Mouse (Mus musculus) kidney, adult 2 months (tissue): ENCODE results near the gene Arf6. TPM values are rescaled to one million over a fixed set of nuclear protein-coding genes. Genes with fewer than 3 reads are reported as not detected.
"Not testable (repeated sequence)": the region's sequence is repeated elsewhere in the genome, so short reads cannot be mapped to it uniquely, and the experiment has no call there.

Experiments
- DNase-seq: peaks from one replicate; pipeline ENCODE4 v3.0.0; 2021
- H3K27ac ChIP-seq: fragments of 200-500 bp; 2 replicates; pipeline ENCODE4 v1.5.1; 2012; ENCODE audit warnings: low read depth, low read length, control low read depth, inconsistent platforms; ENCODE audit not compliant: insufficient read depth
- H3K27me3 ChIP-seq: fragments of 200-500 bp; replicated peaks from 2 replicates; pipeline ENCODE4 v1.6.1; 2012; ENCODE audit warnings: mild to moderate bottlenecking, moderate library complexity, low read length, inconsistent platforms; ENCODE audit not compliant: control insufficient read depth, insufficient read depth
- H3K36me3 ChIP-seq: fragments of 200-500 bp; 2 replicates; pipeline ENCODE4 v1.6.1; 2012; ENCODE audit warnings: mild to moderate bottlenecking, moderate library complexity, low read length, inconsistent platforms; ENCODE audit not compliant: control insufficient read depth, insufficient read depth
- H3K4me1 ChIP-seq: fragments of 200-500 bp; 2 replicates; pipeline ENCODE4 v1.6.1; 2011; ENCODE audit warnings: low read length; ENCODE audit not compliant: control insufficient read depth, insufficient read depth
- H3K4me3 ChIP-seq: fragments of 200-500 bp; 2 replicates; pipeline ENCODE4 v1.5.1; 2011; ENCODE audit warnings: mild to moderate bottlenecking, low read depth, low read length, control low read depth; ENCODE audit not compliant: insufficient read depth
- CTCF ChIP-seq: fragments of 200-500 bp; conservative IDR thresholded peaks from 2 replicates; pipeline ENCODE4 v1.5.1; 2011; ENCODE audit warnings: low read depth, mild to moderate bottlenecking, control low read depth, low read length, moderate library complexity, mixed read lengths; ENCODE audit not compliant: insufficient read depth, insufficient read length
- POLR2A ChIP-seq: fragments of 200-500 bp; IDR thresholded peaks from one replicate; pipeline ENCODE4 v1.6.1; 2011; ENCODE audit warnings: low read depth, low read length, control low read depth
- WGBS: fragments of 180-500 bp; shearing (Covaris S2); methylation state at CpG from one replicate; pipeline ENCODE4 v1.1.7; 2018; 5-methylcytosine and 5-hydroxymethylcytosine counted together
- polyA plus RNA-seq: library from polyadenylated mRNA; depleted of rRNA; stranded (reverse); fragments of >200 nt; gene quantifications from 2 replicates; pipeline ENCODE4 v1.2.3, GENCODE M21; 2012

Gene Arf6
- polyA plus RNA-seq, 1 experiment, result 90.7 TPM

DNA sequence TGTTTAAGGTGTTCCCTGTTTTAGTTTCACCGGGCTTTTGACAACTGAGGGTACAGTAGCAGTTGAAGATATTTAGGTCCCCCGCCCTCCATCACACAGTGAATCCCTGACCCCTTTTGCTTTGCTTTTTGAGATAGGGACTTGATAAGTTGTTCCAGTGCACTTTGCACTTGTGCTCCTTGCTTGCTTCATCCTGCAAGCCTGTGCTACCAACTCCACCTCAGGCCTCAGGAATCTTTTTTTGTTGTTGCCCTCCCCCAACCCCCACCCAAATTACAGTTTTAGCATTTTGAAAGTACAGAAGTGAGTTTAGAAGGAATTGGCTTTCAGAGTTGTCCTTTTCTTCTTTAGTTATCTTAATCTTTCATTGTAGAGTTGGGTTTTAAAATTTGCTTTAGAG is 4.2 kb downstream of the Arf6 start:
- no peak overlapping the region for H3K4me3 ChIP-seq
- no peak for DNase-seq
- H3K4me1 ChIP-seq, result peaks cover 6% of the 10 kb centered on the region; the same call in 1 of the 2 replicates
- TF ChIP-seq CTCF, result no peak
- TF ChIP-seq POLR2A, result no peak
- H3K27ac ChIP-seq, result no peak overlapping the region
- no peaks in the 10 kb centered on the region for H3K27me3 ChIP-seq
- 70% methylated on average over 2 of the region's 2 CpGs for WGBS
- no peaks in the 10 kb centered on the region for H3K36me3 ChIP-seq

DNA sequence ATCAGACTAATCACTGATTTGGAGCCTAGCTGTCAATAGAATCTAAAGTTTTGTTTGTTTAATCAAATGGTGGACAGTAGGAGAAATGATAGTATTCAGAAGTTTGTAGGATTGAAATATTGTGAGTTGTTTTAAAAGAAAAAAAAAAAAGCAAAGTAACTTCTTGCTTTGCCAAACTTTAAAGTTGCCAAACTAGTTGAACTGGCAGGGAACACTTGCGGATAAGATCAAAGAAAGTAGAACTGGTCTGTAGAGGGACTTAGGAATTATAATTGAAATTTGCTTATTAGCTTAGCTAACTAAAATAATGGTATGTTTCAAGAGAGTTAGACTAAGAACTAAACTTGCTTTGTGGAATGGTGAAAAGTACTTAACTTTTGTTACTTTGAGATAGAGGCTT is 5.2 kb downstream of the Arf6 start:
- H3K4me3 ChIP-seq, result no peak overlapping the region
- 69% methylated on average over 1 of the region's 1 CpGs for WGBS
- no peak for DNase-seq

GRCm38 (mm10) chr12:69377636-69378035 is 5.7 kb downstream of the Arf6 start:
- WGBS, result 91% methylated on average over 6 of the region's 6 CpGs
- not testable (repeated sequence) for H3K36me3 ChIP-seq, DNase-seq, H3K4me1 ChIP-seq, H3K27ac ChIP-seq, H3K4me3 ChIP-seq, H3K27me3 ChIP-seq

More for the DNA sequence above, 5.2 kb downstream of the Arf6 start:
- Histone ChIP-seq H3K27ac (no peak overlapping the region), H3K27me3 (no peaks in the 10 kb centered on the region; the same call in 1 of the 2 replicates), H3K4me1 (peaks cover 6% of the 10 kb centered on the region; the same call in 1 of the 2 replicates), H3K36me3 (no peaks in the 10 kb centered on the region)
- no peak for TF ChIP-seq CTCF
- TF ChIP-seq POLR2A, result no peak

GRCm38 (mm10) chr12:69378558-69379454 is 6.9 kb downstream of the Arf6 start:
- WGBS, result 81% methylated on average over 11 of the region's 11 CpGs
- no peak overlapping the region for H3K4me3 ChIP-seq
- TF ChIP-seq CTCF (no peak), POLR2A (no peak)

GRCm38 (mm10) chr12:69382880-69383279 is 10.9 kb downstream of the Arf6 start:
- Histone ChIP-seq H3K36me3 (no peaks in the 10 kb centered on the region), H3K27me3 (no peaks in the 10 kb centered on the region; the same call in 1 of the 2 replicates), H3K4me1 (no peaks in the 10 kb centered on the region), H3K4me3 (no peak overlapping the region), H3K27ac (no peak overlapping the region)
- TF ChIP-seq POLR2A (no peak), CTCF (no peak)
- 100% methylated on average over 1 of the region's 1 CpGs for WGBS
- DNase-seq, result no peak

More at GRCm38 (mm10) chr12:69378558-69379454, 6.9 kb downstream of the Arf6 start:
- Histone ChIP-seq H3K4me1 (peaks cover 5% of the 10 kb centered on the region; the same call in 1 of the 2 replicates), H3K27ac (no peak overlapping the region), H3K36me3 (no peaks in the 10 kb centered on the region), H3K27me3 (no peaks in the 10 kb centered on the region; the same call in 1 of the 2 replicates)
- no peak for DNase-seq

DNA sequence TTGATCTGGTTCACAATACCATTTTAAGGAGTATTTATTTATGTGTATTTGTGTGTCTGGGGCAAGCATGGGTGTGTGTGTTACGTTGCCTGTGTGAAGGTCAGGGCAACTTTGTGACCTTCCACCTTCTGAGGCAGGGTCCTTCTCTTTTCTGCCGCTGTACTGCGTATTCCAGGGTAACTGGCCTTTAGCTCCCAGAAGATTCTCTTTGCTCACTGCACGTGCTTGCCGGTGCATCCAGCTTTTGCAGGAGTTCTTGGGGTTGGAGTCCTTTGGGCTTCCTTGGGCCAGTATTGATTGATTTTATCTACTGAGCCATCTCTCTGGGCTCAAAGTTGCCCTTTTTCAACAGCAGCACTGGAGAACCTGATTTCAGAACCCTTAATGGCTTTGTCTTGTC is 12.7 kb downstream of the Arf6 start:
- Histone ChIP-seq H3K4me3 (no peak overlapping the region), H3K4me1 (no peaks in the 10 kb centered on the region), H3K27ac (no peak overlapping the region), H3K27me3 (no peaks in the 10 kb centered on the region; the same call in 1 of the 2 replicates), H3K36me3 (no peaks in the 10 kb centered on the region)
- 87% methylated on average over 5 of the region's 5 CpGs for WGBS
- TF ChIP-seq POLR2A, result no peak
- TF ChIP-seq CTCF, result no peak
- no peak for DNase-seq

GRCm38 (mm10) chr12:69385542-69386280 is 13.8 kb downstream of the Arf6 start:
- 74% methylated on average over 6 of the region's 6 CpGs for WGBS
- no peak for DNase-seq
- H3K4me3 ChIP-seq, result no peak overlapping the region
- no peak overlapping the region for H3K27ac ChIP-seq
- no peaks in the 10 kb centered on the region; the same call in 1 of the 2 replicates for H3K27me3 ChIP-seq
- H3K36me3 ChIP-seq, result no peaks in the 10 kb centered on the region
- TF ChIP-seq POLR2A (no peak), CTCF (no peak)
- H3K4me1 ChIP-seq, result peaks cover 5% of the 10 kb centered on the region

DNA sequence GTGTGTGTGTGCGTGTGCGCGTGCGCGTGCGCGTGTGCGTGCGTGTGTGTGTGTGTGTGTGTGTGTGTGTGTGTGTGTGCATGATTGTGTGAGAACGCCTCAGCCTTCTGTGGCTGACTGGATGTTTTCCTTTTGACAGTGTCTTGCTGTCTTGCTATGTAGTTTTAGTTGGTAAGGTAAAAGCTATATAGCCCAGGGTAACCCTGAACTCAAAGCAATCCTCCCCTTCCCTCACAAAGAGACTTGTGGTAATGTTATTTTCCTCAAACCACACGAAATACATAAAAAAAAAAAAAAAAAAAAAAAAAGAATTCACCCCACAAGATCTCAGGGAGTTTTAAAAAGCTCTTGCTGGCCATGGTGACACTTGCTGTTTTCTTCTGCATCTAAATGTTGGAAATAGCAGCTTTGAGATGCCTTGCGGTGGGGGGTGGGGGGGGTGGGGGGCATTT is 14.4 kb downstream of the Arf6 start:
- not testable (repeated sequence) for H3K4me3 ChIP-seq, H3K4me1 ChIP-seq, H3K27ac ChIP-seq, H3K36me3 ChIP-seq, DNase-seq, H3K27me3 ChIP-seq
- 56% methylated on average over 12 of the region's 12 CpGs for WGBS
